Mouse (Mus musculus): Measurements from ENCODE around the gene Naaladl2. TPM values are rescaled to one million over a fixed set of nuclear protein-coding genes. Genes with fewer than 3 reads are reported as not detected.
A peak's percentile ranks its signal among the peaks of the same experiment; 100 is the strongest.

Naaladl2 gene
- polyA plus RNA-seq, 1 experiment from 2014 or later, result 3.9 TPM

GRCm38 (mm10) chr3:25127864-25128263, 16.2 kb downstream of the Naaladl2 start:
- no peak for TF ChIP-seq CTCF (IDR thresholded peaks at IDR 0.05; ENCODE audit: low read depth)
- Histone ChIP-seq H3K9ac (ENCODE audit: low read depth, low read length) (no peak overlapping the region), H3K27me3 (ENCODE audit: insufficient read depth, low read length) (no peaks in the 10 kb centered on the region), H3K9me3 (replicated peaks; ENCODE audit: low read length) (no peaks in the 10 kb centered on the region), H3K27ac (no peak overlapping the region), H3K4me3 (replicated peaks; ENCODE audit: low read depth, low read length) (no peak overlapping the region), H3K36me3 (ENCODE audit: insufficient read depth, low read length) (no peaks in the 10 kb centered on the region), H3K4me1 (replicated peaks; ENCODE audit: insufficient read depth, low read length) (no peaks in the 10 kb centered on the region), H3K4me2 (ENCODE audit: low read length) (no peak overlapping the region)
- no peak for ATAC-seq (replicated peaks; ENCODE audit: low FRiP score, low read depth)
- no peak for DNase-seq (ENCODE audit: low spot score)
- WGBS, result 57% methylated on average over 4 of the region's 4 CpGs

GRCm38 (mm10) chr3:25124919-25125846, 18.9 kb downstream of the Naaladl2 start:
- no peak for TF ChIP-seq CTCF (IDR thresholded peaks at IDR 0.05; ENCODE audit: low read depth)
- DNase-seq (ENCODE audit: low spot score) (no peak), ATAC-seq (replicated peaks; ENCODE audit: low FRiP score, low read depth) (no peak)
- no peaks in the 10 kb centered on the region for H3K4me1 ChIP-seq (replicated peaks; ENCODE audit: insufficient read depth, low read length)
- no peak overlapping the region for H3K9ac ChIP-seq (ENCODE audit: low read depth, low read length)
- H3K9me3 ChIP-seq (replicated peaks; ENCODE audit: low read length), result no peaks in the 10 kb centered on the region
- no peak overlapping the region for H3K4me2 ChIP-seq (ENCODE audit: low read length)
- no peaks in the 10 kb centered on the region for H3K27me3 ChIP-seq (ENCODE audit: insufficient read depth, low read length)
- H3K36me3 ChIP-seq (ENCODE audit: insufficient read depth, low read length), result no peaks in the 10 kb centered on the region
- 51% methylated on average over 5 of the region's 5 CpGs for WGBS
- H3K4me3 ChIP-seq (replicated peaks; ENCODE audit: low read depth, low read length), result no peak overlapping the region
- H3K27ac ChIP-seq, result no peak overlapping the region

GRCm38 (mm10) chr3:25113107-25113506, 31.0 kb downstream of the Naaladl2 start:
- no peak overlapping the region for H3K4me2 ChIP-seq (ENCODE audit: low read length)
- H3K27me3 ChIP-seq (ENCODE audit: insufficient read depth, low read length), result no peaks in the 10 kb centered on the region
- DNase-seq (ENCODE audit: low spot score) (peak; percentile 59), ATAC-seq (replicated peaks; ENCODE audit: low FRiP score, low read depth) (no peak)
- no peaks in the 10 kb centered on the region for H3K4me1 ChIP-seq (replicated peaks; ENCODE audit: insufficient read depth, low read length)
- TF ChIP-seq CTCF (IDR thresholded peaks at IDR 0.05; ENCODE audit: low read depth), result no peak
- H3K9me3 ChIP-seq (replicated peaks; ENCODE audit: low read length), result no peaks in the 10 kb centered on the region
- WGBS, result 41% methylated on average over 4 of the region's 4 CpGs
- no peak overlapping the region for H3K27ac ChIP-seq
- H3K36me3 ChIP-seq (ENCODE audit: insufficient read depth, low read length), result no peaks in the 10 kb centered on the region
- H3K9ac ChIP-seq (ENCODE audit: low read depth, low read length), result no peak overlapping the region
- no peak overlapping the region for H3K4me3 ChIP-seq (replicated peaks; ENCODE audit: low read depth, low read length)

- Histone ChIP-seq H3K4me2 (ENCODE audit: low read length) (no peak overlapping the region), H3K9me3 (replicated peaks; ENCODE audit: low read length) (no peaks in the 10 kb centered on the region), H3K9ac (ENCODE audit: low read depth, low read length) (no peak overlapping the region), H3K27me3 (ENCODE audit: insufficient read depth, low read length) (no peaks in the 10 kb centered on the region), H3K4me3 (replicated peaks; ENCODE audit: low read depth, low read length) (no peak overlapping the region), H3K27ac (no peak overlapping the region), H3K36me3 (ENCODE audit: insufficient read depth, low read length) (no peaks in the 10 kb centered on the region), H3K4me1 (replicated peaks; ENCODE audit: insufficient read depth, low read length) (no peaks in the 10 kb centered on the region)
- DNase-seq (ENCODE audit: low spot score) (peak; percentile 54), ATAC-seq (replicated peaks; ENCODE audit: low FRiP score, low read depth) (no peak)
- TF ChIP-seq CTCF (IDR thresholded peaks at IDR 0.05; ENCODE audit: low read depth), result no peak
- WGBS, result 55% methylated on average over 3 of the region's 3 CpGs
Observed at GRCm38 (mm10) chr3:25108997-25109396, 35.1 kb downstream of the Naaladl2 start.

GRCm38 (mm10) chr3:25092986-25093385, 51.1 kb downstream of the Naaladl2 start:
- H3K9me3 ChIP-seq (replicated peaks; ENCODE audit: low read length), result no peaks in the 10 kb centered on the region
- 91% methylated on average over 2 of the region's 2 CpGs for WGBS
- DNase-seq (ENCODE audit: low spot score) (no peak), ATAC-seq (replicated peaks; ENCODE audit: low FRiP score, low read depth) (no peak)
- H3K4me1 ChIP-seq (replicated peaks; ENCODE audit: insufficient read depth, low read length), result no peaks in the 10 kb centered on the region
- H3K9ac ChIP-seq (ENCODE audit: low read depth, low read length), result no peak overlapping the region
- H3K27me3 ChIP-seq (ENCODE audit: insufficient read depth, low read length), result no peaks in the 10 kb centered on the region
- no peak overlapping the region for H3K27ac ChIP-seq
- no peak for TF ChIP-seq CTCF (IDR thresholded peaks at IDR 0.05; ENCODE audit: low read depth)
- H3K36me3 ChIP-seq (ENCODE audit: insufficient read depth, low read length), result no peaks in the 10 kb centered on the region
- H3K4me2 ChIP-seq (ENCODE audit: low read length), result no peak overlapping the region
- no peak overlapping the region for H3K4me3 ChIP-seq (replicated peaks; ENCODE audit: low read depth, low read length)

GRCm38 (mm10) chr3:25075785-25076184, 68.3 kb downstream of the Naaladl2 start:
- no peaks in the 10 kb centered on the region for H3K27me3 ChIP-seq (ENCODE audit: insufficient read depth, low read length)
- no peak for ATAC-seq (replicated peaks; ENCODE audit: low FRiP score, low read depth)
- 89% methylated on average over 1 of the region's 1 CpGs for WGBS
- H3K4me2 ChIP-seq (ENCODE audit: low read length), result no peak overlapping the region
- no peak for TF ChIP-seq CTCF (IDR thresholded peaks at IDR 0.05; ENCODE audit: low read depth)
- no peak overlapping the region for H3K4me3 ChIP-seq (replicated peaks; ENCODE audit: low read depth, low read length)
- H3K9ac ChIP-seq (ENCODE audit: low read depth, low read length), result no peak overlapping the region
- no peaks in the 10 kb centered on the region for H3K36me3 ChIP-seq (ENCODE audit: insufficient read depth, low read length)
- H3K27ac ChIP-seq, result no peak overlapping the region
- no peak for DNase-seq (ENCODE audit: low spot score)
- no peaks in the 10 kb centered on the region for H3K9me3 ChIP-seq (replicated peaks; ENCODE audit: low read length)
- no peaks in the 10 kb centered on the region for H3K4me1 ChIP-seq (replicated peaks; ENCODE audit: insufficient read depth, low read length)

Measured in kidney, postnatal 0 days (tissue).